Mouse (Mus musculus) lung, embryonic 16.5 days (tissue): ENCODE measurements around the gene Traf5. TPM values are rescaled to one million over a fixed set of nuclear protein-coding genes. Genes with fewer than 3 reads are reported as not detected.

Source experiments
- ATAC-seq: fragments of 200-750 bp; cut with Nextera tagmentation; 2 replicates; pipeline ENCODE4 v1.8.0; 2017; ENCODE audit warnings: low read depth, mild to moderate bottlenecking, moderate library complexity
- H3K27ac ChIP-seq: fragments of 300-500 bp; sonication (generic); 2 replicates; pipeline ENCODE4 v1.5.1; 2014; ENCODE audit warnings: mild to moderate bottlenecking, control low read depth, low read length
- H3K27me3 ChIP-seq: fragments of 300-500 bp; sonication (generic); 2 replicates; pipeline ENCODE4 v1.6.1; 2014; ENCODE audit warnings: low read depth, low read length, mixed read lengths; ENCODE audit not compliant: control insufficient read depth, insufficient read depth
- H3K36me3 ChIP-seq: fragments of 300-500 bp; sonication (generic); 2 replicates; pipeline ENCODE4 v1.6.1; 2014; ENCODE audit warnings: low read length; ENCODE audit not compliant: control insufficient read depth, insufficient read depth
- H3K4me1 ChIP-seq: fragments of 300-500 bp; sonication (generic); replicated peaks from 2 replicates; pipeline ENCODE4 v1.6.1; 2014; ENCODE audit warnings: low read length, mixed read lengths; ENCODE audit not compliant: control insufficient read depth, insufficient read depth
- H3K4me2 ChIP-seq: fragments of 300-500 bp; sonication (generic); 2 replicates; pipeline ENCODE4 v1.6.1; 2014; ENCODE audit warnings: low read depth, low read length, control low read depth
- H3K4me3 ChIP-seq: fragments of 300-500 bp; sonication (generic); 2 replicates; pipeline ENCODE4 v1.5.1; 2014; ENCODE audit warnings: mild to moderate bottlenecking, low read length, control low read depth
- H3K9ac ChIP-seq: fragments of 300-500 bp; sonication (generic); 2 replicates; pipeline ENCODE4 v1.6.1; 2014; ENCODE audit warnings: low read length, control low read depth
- H3K9me3 ChIP-seq: fragments of 300-500 bp; sonication (generic); 2 replicates; pipeline ENCODE4 v1.6.1; 2016; ENCODE audit warnings: low read length; ENCODE audit not compliant: control insufficient read depth
- WGBS: fragments of 180-500 bp; shearing (Covaris S2); extraction: QIAGEN DNeasy Blood & Tissue Kit; methylation state at CpG from one replicate; pipeline ENCODE4 v1.1.7; 2014; 5-methylcytosine and 5-hydroxymethylcytosine counted together
- polyA plus RNA-seq: library from polyadenylated mRNA; unstranded; fragments of >200 nt; fragmentation: Nextera tagmentation; extraction: Ambion mirVana; gene quantifications from 2 replicates; pipeline ENCODE4 v1.2.1, GENCODE M21; 2015

Traf5 gene
- polyA plus RNA-seq, 1 experiment from 2014 or later, result 23.4 TPM

GRCm38 (mm10) chr1:192072426-192072825 lies 19.9 kb downstream of the Traf5 start:
- Histone ChIP-seq H3K27ac (no peak overlapping the region), H3K4me1 (peaks cover 39% of the 10 kb centered on the region), H3K4me3 (no peak overlapping the region), H3K27me3 (no peaks in the 10 kb centered on the region), H3K9me3 (no peaks in the 10 kb centered on the region), H3K9ac (no peak overlapping the region), H3K4me2 (no peak overlapping the region), H3K36me3 (peaks cover 3% of the 10 kb centered on the region; the same call in 1 of the 2 replicates)
- no peak for ATAC-seq
- 66% methylated on average over 1 of the region's 1 CpGs for WGBS

GRCm38 (mm10) chr1:192070618-192071051 lies 21.7 kb downstream of the Traf5 start:
- Histone ChIP-seq H3K36me3 (peaks cover 5% of the 10 kb centered on the region), H3K9me3 (no peaks in the 10 kb centered on the region), H3K27ac (peak overlapping the region; percentile 45), H3K4me3 (no peak overlapping the region), H3K9ac (no peak overlapping the region), H3K4me2 (peak overlapping the region; percentile 28), H3K4me1 (peaks cover 25% of the 10 kb centered on the region), H3K27me3 (no peaks in the 10 kb centered on the region)
- peak; percentile 60 for ATAC-seq
- WGBS, result 32% methylated on average over 3 of the region's 3 CpGs

GRCm38 (mm10) chr1:192069971-192070591 lies 22.3 kb downstream of the Traf5 start:
- no peaks in the 10 kb centered on the region for H3K27me3 ChIP-seq
- ATAC-seq, result peak; percentile 59
- H3K4me1 ChIP-seq, result peaks cover 25% of the 10 kb centered on the region
- peak overlapping the region; percentile 45 for H3K27ac ChIP-seq
- no peaks in the 10 kb centered on the region for H3K9me3 ChIP-seq
- H3K9ac ChIP-seq, result no peak overlapping the region
- peaks cover 8% of the 10 kb centered on the region for H3K36me3 ChIP-seq
- peak overlapping the region; percentile 28 for H3K4me2 ChIP-seq
- H3K4me3 ChIP-seq, result no peak overlapping the region
- WGBS, result 51% methylated on average over 13 of the region's 13 CpGs

GRCm38 (mm10) chr1:192068188-192068587 lies 24.2 kb downstream of the Traf5 start:
- Histone ChIP-seq H3K36me3 (peaks cover 21% of the 10 kb centered on the region), H3K9ac (no peak overlapping the region), H3K4me2 (no peak overlapping the region), H3K9me3 (0 out of 2 replicates have a peak, but pooled peaks cover 3% of the 10 kb centered on the region), H3K4me3 (no peak overlapping the region), H3K27ac (no peak overlapping the region), H3K27me3 (no peaks in the 10 kb centered on the region), H3K4me1 (peaks cover 19% of the 10 kb centered on the region)
- ATAC-seq, result no peak
- WGBS, result 51% methylated on average over 2 of the region's 2 CpGs

GRCm38 (mm10) chr1:192066956-192067355 lies 25.4 kb downstream of the Traf5 start:
- Histone ChIP-seq H3K36me3 (peaks cover 21% of the 10 kb centered on the region), H3K27ac (no peak overlapping the region), H3K4me2 (no peak overlapping the region), H3K4me3 (no peak overlapping the region), H3K9me3 (0 out of 2 replicates have a peak, but pooled peaks cover 3% of the 10 kb centered on the region), H3K27me3 (no peaks in the 10 kb centered on the region), H3K9ac (no peak overlapping the region), H3K4me1 (peaks cover 15% of the 10 kb centered on the region)
- no peak for ATAC-seq
- WGBS, result 91% methylated on average over 3 of the region's 3 CpGs

GRCm38 (mm10) chr1:192063209-192063946 lies 29.0 kb downstream of the Traf5 start:
- H3K36me3 ChIP-seq, result peaks cover 21% of the 10 kb centered on the region
- H3K4me1 ChIP-seq, result peaks cover 8% of the 10 kb centered on the region; the same call in 1 of the 2 replicates
- H3K9me3 ChIP-seq, result 0 out of 2 replicates have a peak, but pooled peaks cover 3% of the 10 kb centered on the region
- H3K27ac ChIP-seq, result no peak overlapping the region
- H3K27me3 ChIP-seq, result no peaks in the 10 kb centered on the region
- 90% methylated on average over 8 of the region's 8 CpGs for WGBS
- ATAC-seq, result no peak
- H3K4me2 ChIP-seq, result no peak overlapping the region
- no peak overlapping the region for H3K4me3 ChIP-seq
- no peak overlapping the region for H3K9ac ChIP-seq

GRCm38 (mm10) chr1:192062682-192063081 lies 29.7 kb downstream of the Traf5 start:
- H3K4me1 ChIP-seq, result peaks cover 8% of the 10 kb centered on the region; the same call in 1 of the 2 replicates
- H3K9ac ChIP-seq, result no peak overlapping the region
- 0 out of 2 replicates have a peak, but pooled peaks cover 3% of the 10 kb centered on the region for H3K9me3 ChIP-seq
- no peak for ATAC-seq
- peaks cover 20% of the 10 kb centered on the region for H3K36me3 ChIP-seq
- no peak overlapping the region for H3K4me2 ChIP-seq
- H3K27me3 ChIP-seq, result no peaks in the 10 kb centered on the region
- no peak overlapping the region for H3K27ac ChIP-seq
- H3K4me3 ChIP-seq, result no peak overlapping the region
- 81% methylated on average over 14 of the region's 14 CpGs for WGBS

GRCm38 (mm10) chr1:192061666-192062306 lies 30.6 kb downstream of the Traf5 start:
- WGBS, result 31% methylated on average over 4 of the region's 4 CpGs
- peak; percentile 94 for ATAC-seq
- H3K27me3 ChIP-seq, result no peaks in the 10 kb centered on the region
- peak overlapping the region; percentile 11; the same call in 1 of the 2 replicates for H3K27ac ChIP-seq
- 0 out of 2 replicates have a peak, but pooled peaks cover 3% of the 10 kb centered on the region for H3K9me3 ChIP-seq
- H3K4me3 ChIP-seq, result no peak overlapping the region
- H3K9ac ChIP-seq, result no peak overlapping the region
- H3K4me1 ChIP-seq, result peaks cover 8% of the 10 kb centered on the region; the same call in 1 of the 2 replicates
- H3K36me3 ChIP-seq, result peaks cover 21% of the 10 kb centered on the region
- H3K4me2 ChIP-seq, result no peak overlapping the region

GRCm38 (mm10) chr1:192058911-192059310 lies 33.4 kb downstream of the Traf5 start:
- Histone ChIP-seq H3K4me2 (no peak overlapping the region), H3K9me3 (0 out of 2 replicates have a peak, but pooled peaks cover 3% of the 10 kb centered on the region), H3K27me3 (no peaks in the 10 kb centered on the region), H3K36me3 (peaks cover 9% of the 10 kb centered on the region), H3K9ac (no peak overlapping the region), H3K4me1 (peaks cover 8% of the 10 kb centered on the region; the same call in 1 of the 2 replicates), H3K4me3 (no peak overlapping the region), H3K27ac (no peak overlapping the region)
- WGBS, result 77% methylated on average over 10 of the region's 10 CpGs
- ATAC-seq, result no peak
